Mouse (Mus musculus) MEL (cell line): ENCODE data around the gene Zfp276. TPM values are rescaled to one million over a fixed set of nuclear protein-coding genes. Genes with fewer than 3 reads are reported as not detected.

Experiments used
- DNase-seq: peaks from one replicate; pipeline ENCODE4 v3.0.0; 2011; ENCODE audit warnings: low read depth, low spot score
- H3K27ac ChIP-seq: 2 replicates; pipeline ENCODE4 v1.5.1; 2012; ENCODE audit warnings: low read depth, mild to moderate bottlenecking, control low read depth, low read length, moderate library complexity; ENCODE audit not compliant: control insufficient read depth
- H3K27me3 ChIP-seq, 2 experiments: fragments of 150-350 bp in 1 of 2; sonication (generic) in 1 of 2; 2 replicates each; pipeline ENCODE4 v1.6.1; 2012; ENCODE audit warnings: low read length in 2 of 2, mild to moderate bottlenecking in 2 of 2, improper control_type of control experiment in 1 of 2, moderate library complexity in 1 of 2; ENCODE audit not compliant: insufficient read depth in 2 of 2, control insufficient read depth in 1 of 2
- H3K36me3 ChIP-seq, 2 experiments: 2 replicates each; pipeline ENCODE4 v1.6.1; 2012 to 2014; ENCODE audit warnings: low read length in 2 of 2, improper control_type of control experiment in 1 of 2, inconsistent platforms in 1 of 2, mild to moderate bottlenecking in 1 of 2; ENCODE audit not compliant: insufficient read depth in 2 of 2, control insufficient read depth in 1 of 2
- H3K4me1 ChIP-seq, 2 experiments: fragments of 150-350 bp in 1 of 2; sonication (generic) in 1 of 2; 2 replicates each; pipeline ENCODE4 v1.6.1; 2012; ENCODE audit warnings: low read length in 2 of 2, improper control_type of control experiment in 1 of 2, mild to moderate bottlenecking in 1 of 2; ENCODE audit not compliant: insufficient read depth in 2 of 2, control insufficient read depth in 1 of 2
- H3K4me3 ChIP-seq, 2 experiments: fragments of 150-350 bp in 1 of 2; sonication (generic) in 1 of 2; 2 replicates each; pipeline ENCODE4 v1.5.1; 2012; ENCODE audit warnings: low read depth in 2 of 2, low read length in 2 of 2, mild to moderate bottlenecking in 2 of 2, moderate library complexity in 2 of 2, control low read depth in 1 of 2, improper control_type of control experiment in 1 of 2; ENCODE audit not compliant: control insufficient read depth in 1 of 2, insufficient read depth in 1 of 2
- H3K79me2 ChIP-seq: 2 replicates; pipeline ENCODE4 v1.6.1; 2012; ENCODE audit warnings: mild to moderate bottlenecking, low read length, moderate library complexity; ENCODE audit not compliant: control insufficient read depth, poor library complexity, insufficient read depth
- H3K9ac ChIP-seq: 2 replicates; pipeline ENCODE4 v1.6.1; 2012; ENCODE audit warnings: low read depth, mild to moderate bottlenecking, control low read depth, low read length, moderate library complexity; ENCODE audit not compliant: control insufficient read depth, poor library complexity, severe bottlenecking
- H3K9me3 ChIP-seq: fragments of 150-350 bp; sonication (generic); replicated peaks from 2 replicates; pipeline ENCODE4 v1.6.1; 2012; ENCODE audit warnings: mild to moderate bottlenecking, low read length, improper control_type of control experiment, moderate library complexity; ENCODE audit not compliant: insufficient read depth
- BHLHE40 ChIP-seq: IDR thresholded peaks from 2 replicates; pipeline ENCODE4 v1.6.1; 2012; ENCODE audit warnings: low read depth, mild to moderate bottlenecking, inconsistent platforms, low read length, improper control_type of control experiment, borderline replicate concordance
- CHD1 ChIP-seq: IDR thresholded peaks from 2 replicates; pipeline ENCODE4 v1.6.1; 2012; ENCODE audit warnings: low read depth, mild to moderate bottlenecking, inconsistent platforms, low read length, improper control_type of control experiment
- GATA1 ChIP-seq: IDR thresholded peaks from 2 replicates; pipeline ENCODE4 v1.6.1; 2011; ENCODE audit warnings: low read depth, low read length, improper control_type of control experiment
- HCFC1 ChIP-seq: IDR thresholded peaks from 2 replicates; pipeline ENCODE4 v1.6.1; 2012; ENCODE audit warnings: low read depth, mild to moderate bottlenecking, inconsistent platforms, low read length, improper control_type of control experiment, moderate library complexity
- MAFK ChIP-seq: IDR thresholded peaks from 2 replicates; pipeline ENCODE4 v1.6.1; 2011; ENCODE audit warnings: low read depth, mild to moderate bottlenecking, low read length, improper control_type of control experiment, borderline replicate concordance
- MEF2A ChIP-seq: IDR thresholded peaks from 2 replicates; pipeline ENCODE4 v1.6.1; 2014; ENCODE audit warnings: low read depth, mild to moderate bottlenecking, inconsistent platforms, low read length, improper control_type of control experiment; ENCODE audit not compliant: poor library complexity, insufficient replicate concordance, severe bottlenecking; ENCODE audit errors: extremely low read depth
- MXI1 ChIP-seq: IDR thresholded peaks from 2 replicates; pipeline ENCODE4 v1.6.1; 2011; ENCODE audit warnings: mild to moderate bottlenecking, low read depth, low read length, improper control_type of control experiment
- MYB ChIP-seq: IDR thresholded peaks from 2 replicates; pipeline ENCODE4 v1.6.1; 2011; ENCODE audit warnings: mild to moderate bottlenecking, low read depth, low read length, improper control_type of control experiment
- NELFE ChIP-seq: IDR thresholded peaks from 2 replicates; pipeline ENCODE4 v1.6.1; 2011; ENCODE audit warnings: low read depth, low read length, improper control_type of control experiment
- POLR2AphosphoS2 ChIP-seq: IDR thresholded peaks from 2 replicates; pipeline ENCODE4 v1.6.1; 2011; ENCODE audit warnings: low read length, improper control_type of control experiment
- RAD21 ChIP-seq: IDR thresholded peaks from 2 replicates; pipeline ENCODE4 v1.6.1; 2011; ENCODE audit warnings: mild to moderate bottlenecking, low read depth, low read length, improper control_type of control experiment
- RCOR1 ChIP-seq: IDR thresholded peaks from 2 replicates; pipeline ENCODE4 v1.6.1; 2012; ENCODE audit warnings: low read depth, mild to moderate bottlenecking, inconsistent platforms, low read length, improper control_type of control experiment
- SIN3A ChIP-seq: IDR thresholded peaks from 2 replicates; pipeline ENCODE4 v1.6.1; 2012; ENCODE audit warnings: low read length, improper control_type of control experiment, inconsistent platforms
- TAL1 ChIP-seq: IDR thresholded peaks from 2 replicates; pipeline ENCODE4 v1.6.1; 2012; ENCODE audit warnings: mild to moderate bottlenecking, inconsistent platforms, low read length, moderate library complexity, mixed read lengths
- TCF12 ChIP-seq: IDR thresholded peaks from 2 replicates; pipeline ENCODE4 v1.6.1; 2014; ENCODE audit warnings: low read depth, mild to moderate bottlenecking, inconsistent platforms, low read length, improper control_type of control experiment, moderate library complexity
- USF1 ChIP-seq: IDR thresholded peaks from 2 replicates; pipeline ENCODE4 v1.6.1; 2014; ENCODE audit warnings: low read depth, mild to moderate bottlenecking, inconsistent platforms, low read length, improper control_type of control experiment, moderate library complexity
- ZC3H11A ChIP-seq: IDR thresholded peaks from 2 replicates; pipeline ENCODE4 v1.6.1; 2012; ENCODE audit warnings: low read depth, mild to moderate bottlenecking, inconsistent platforms, low read length, improper control_type of control experiment
- ZMIZ1 ChIP-seq: IDR thresholded peaks from 2 replicates; pipeline ENCODE4 v1.6.1; 2012; ENCODE audit warnings: low read depth, mild to moderate bottlenecking, inconsistent platforms, low read length, improper control_type of control experiment, moderate library complexity
- polyA plus RNA-seq, 2 experiments: library from polyadenylated mRNA; stranded (reverse) in 1 of 2; unstranded in 1 of 2; fragments of >175 nt in 1 of 2; fragments of >200 nt in 1 of 2; gene quantifications; 2 replicates each; pipeline versions ENCODE4 v1.2.1 to v1.2.4; 2012; ENCODE audit warnings: low replicate concordance in 2 of 2, low read depth in 1 of 2; ENCODE audit not compliant: insufficient read length in 2 of 2, insufficient read depth in 1 of 2, missing spikeins in 1 of 2
- total RNA-seq: library from RNA; depleted of rRNA; stranded (reverse); fragments of 300-350 nt; gene quantifications from 2 replicates; pipeline ENCODE4 v1.2.3, GENCODE M21; 2012

Gene Zfp276
- total and polyA plus RNA-seq, 3 experiments = 16.0 to 19.2 TPM; not detected in 1

DNA sequence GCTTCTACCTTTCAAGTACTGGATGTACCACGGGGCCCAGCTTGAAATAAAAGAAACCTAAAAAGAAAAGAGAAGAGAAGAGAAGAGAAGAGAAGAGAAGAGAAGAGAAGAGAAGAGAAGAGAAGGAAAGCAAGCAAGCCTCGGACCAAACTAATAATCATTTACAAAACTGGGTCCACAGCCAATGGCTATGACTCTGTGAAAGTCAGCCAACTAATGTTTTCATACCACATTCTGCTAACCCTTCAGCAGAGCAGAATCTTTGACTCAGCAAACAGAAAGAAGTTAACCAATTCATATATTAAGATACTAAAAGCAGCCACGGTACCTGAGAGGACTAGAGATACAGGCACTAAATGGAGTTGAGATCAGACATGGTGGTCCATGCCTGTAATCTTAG, 38.3 kb downstream of the Zfp276 start:
- TF ChIP-seq MXI1 (no peak), MEF2A (no peak), NELFE (no peak)
- H3K4me1 ChIP-seq = no peaks in the 10 kb centered on the region
- H3K27ac ChIP-seq = no peak overlapping the region
- H3K36me3 ChIP-seq = no peaks in the 10 kb centered on the region; a peak in 1 of 4 replicates
- H3K79me2 ChIP-seq = no peaks in the 10 kb centered on the region
- no peaks in the 10 kb centered on the region for H3K9me3 ChIP-seq
- no peaks in the 10 kb centered on the region for H3K27me3 ChIP-seq
- H3K9ac ChIP-seq = no peak overlapping the region
- no peak overlapping the region for H3K4me3 ChIP-seq
- DNase-seq = no peak

DNA sequence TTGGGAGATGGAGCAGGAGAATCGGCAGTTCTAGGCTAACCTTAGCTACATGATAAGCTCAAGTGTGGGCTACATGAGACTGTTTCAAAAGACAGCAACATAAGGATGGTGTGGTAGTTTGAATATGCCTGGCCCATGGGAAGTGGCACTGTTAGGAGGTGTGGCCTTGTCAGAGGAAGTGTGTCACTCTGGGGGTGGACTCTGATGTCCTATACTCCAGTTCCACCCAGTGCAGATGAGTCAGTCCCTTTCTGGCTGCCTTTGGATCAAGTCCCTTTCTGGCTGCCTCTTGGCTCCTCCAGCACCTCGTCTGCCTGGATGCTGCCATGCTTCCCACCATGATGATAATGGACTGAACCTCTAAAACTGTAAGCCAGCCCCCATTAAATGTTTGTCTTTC, 38.8 kb downstream of the Zfp276 start:
- no peaks in the 10 kb centered on the region for H3K79me2 ChIP-seq
- no peaks in the 10 kb centered on the region; a peak in 1 of 4 replicates for H3K36me3 ChIP-seq
- H3K27ac ChIP-seq = no peak overlapping the region
- H3K9me3 ChIP-seq = no peaks in the 10 kb centered on the region
- peak; percentile 49 for DNase-seq
- H3K27me3 ChIP-seq = no peaks in the 10 kb centered on the region
- no peak overlapping the region for H3K4me3 ChIP-seq
- no peak for TF ChIP-seq USF1
- TF ChIP-seq MAFK = no peak
- no peak for TF ChIP-seq MXI1
- no peak for TF ChIP-seq GATA1
- TF ChIP-seq CHD1 = no peak
- TF ChIP-seq BHLHE40 = no peak
- no peak for TF ChIP-seq RAD21
- TF ChIP-seq NELFE = no peak
- TF ChIP-seq POLR2AphosphoS2 = no peak
- no peak for TF ChIP-seq HCFC1
- TF ChIP-seq ZMIZ1 = no peak
- no peak for TF ChIP-seq SIN3A
- TF ChIP-seq TCF12 = no peak
- TF ChIP-seq ZC3H11A = no peak
- TF ChIP-seq TAL1 = no peak
- no peak for TF ChIP-seq MYB
- no peak for TF ChIP-seq RCOR1
- no peak overlapping the region for H3K9ac ChIP-seq
- H3K4me1 ChIP-seq = no peaks in the 10 kb centered on the region
